Mouse (Mus musculus) forebrain, embryonic 13.5 days (tissue): ENCODE measurements at regions not wholly inside any gene's neighbourhood (a gene's known extent, or its start where the extent isn't known, plus 50 kb on each side); places are given as distances from the start of the nearest gene placed in this dataset.
A peak's percentile ranks its signal among the peaks of the same experiment; 100 is the strongest.

ENCODE experiments used
- ATAC-seq: fragments of 200-750 bp; cut with Nextera tagmentation; 2 replicates; pipeline ENCODE4 v1.8.0; 2017
- H3K27ac ChIP-seq: fragments of 300-500 bp; sonication (generic); 2 replicates; pipeline ENCODE4 v1.5.1; 2015; ENCODE audit warnings: inconsistent platforms, mild to moderate bottlenecking, moderate library complexity
- H3K27me3 ChIP-seq: fragments of 300-500 bp; sonication (generic); 2 replicates; pipeline ENCODE4 v1.6.1; 2015; ENCODE audit warnings: mild to moderate bottlenecking, inconsistent platforms
- H3K36me3 ChIP-seq: fragments of 300-500 bp; sonication (generic); 2 replicates; pipeline ENCODE4 v1.6.1; 2015; ENCODE audit warnings: mild to moderate bottlenecking, inconsistent platforms; ENCODE audit not compliant: poor library complexity, severe bottlenecking
- H3K4me1 ChIP-seq: fragments of 300-500 bp; sonication (generic); 2 replicates; pipeline ENCODE4 v1.6.1; 2015; ENCODE audit warnings: inconsistent platforms
- H3K4me2 ChIP-seq: fragments of 300-500 bp; sonication (generic); 2 replicates; pipeline ENCODE4 v1.6.1; 2015; ENCODE audit warnings: inconsistent platforms, mild to moderate bottlenecking, moderate library complexity
- H3K4me3 ChIP-seq: fragments of 300-500 bp; sonication (generic); 2 replicates; pipeline ENCODE4 v1.5.1; 2015; ENCODE audit warnings: mild to moderate bottlenecking, inconsistent platforms
- H3K9ac ChIP-seq: fragments of 300-500 bp; sonication (generic); 2 replicates; pipeline ENCODE4 v1.6.1; 2015; ENCODE audit warnings: mild to moderate bottlenecking, inconsistent platforms
- H3K9me3 ChIP-seq: fragments of 300-500 bp; sonication (generic); replicated peaks from 2 replicates; pipeline ENCODE4 v1.6.1; 2016; ENCODE audit warnings: inconsistent platforms
- WGBS: fragments of 180-500 bp; shearing (Covaris S2); methylation state at CpG from one replicate; pipeline ENCODE4 v1.1.7; 2015; 5-methylcytosine and 5-hydroxymethylcytosine counted together

DNA sequence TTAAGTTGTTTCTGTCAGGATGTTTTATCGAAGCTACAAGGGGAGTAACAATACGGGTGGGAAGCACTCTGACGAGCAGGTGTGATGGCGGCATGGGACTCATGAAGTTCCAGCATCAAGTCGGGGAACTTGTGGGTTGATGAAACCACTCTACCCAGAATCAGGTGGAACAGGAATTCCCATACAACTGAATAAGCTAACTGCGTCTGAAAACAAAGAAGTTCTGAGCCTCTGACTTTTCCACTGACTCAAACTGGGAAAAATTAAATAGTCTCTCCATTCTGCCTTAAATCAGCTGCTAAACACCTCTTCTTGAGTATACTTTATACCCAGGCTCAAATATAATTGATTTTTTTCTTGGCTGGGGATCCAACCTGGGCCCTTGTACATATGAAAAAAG, 105.6 kb upstream of the Egln3 start:
- H3K9ac ChIP-seq: no peak overlapping the region
- no peaks in the 10 kb centered on the region for H3K9me3 ChIP-seq
- no peaks in the 10 kb centered on the region for H3K36me3 ChIP-seq
- no peak overlapping the region for H3K4me2 ChIP-seq
- H3K27ac ChIP-seq: no peak overlapping the region
- 88% methylated on average over 6 of the region's 6 CpGs for WGBS
- no peak overlapping the region for H3K4me3 ChIP-seq
- peaks cover 15% of the 10 kb centered on the region for H3K4me1 ChIP-seq
- ATAC-seq: no peak
- H3K27me3 ChIP-seq: peaks cover 3% of the 10 kb centered on the region; the same call in 1 of the 2 replicates

GRCm38 (mm10) chr12:54305135-54305630, 101.5 kb upstream of the Egln3 start:
- Histone ChIP-seq H3K27ac (no peak overlapping the region), H3K36me3 (no peaks in the 10 kb centered on the region), H3K27me3 (no peaks in the 10 kb centered on the region), H3K9ac (no peak overlapping the region), H3K4me2 (no peak overlapping the region), H3K4me3 (no peak overlapping the region), H3K9me3 (no peaks in the 10 kb centered on the region), H3K4me1 (no peaks in the 10 kb centered on the region)
- 83% methylated on average over 9 of the region's 9 CpGs for WGBS
- no peak for ATAC-seq

DNA sequence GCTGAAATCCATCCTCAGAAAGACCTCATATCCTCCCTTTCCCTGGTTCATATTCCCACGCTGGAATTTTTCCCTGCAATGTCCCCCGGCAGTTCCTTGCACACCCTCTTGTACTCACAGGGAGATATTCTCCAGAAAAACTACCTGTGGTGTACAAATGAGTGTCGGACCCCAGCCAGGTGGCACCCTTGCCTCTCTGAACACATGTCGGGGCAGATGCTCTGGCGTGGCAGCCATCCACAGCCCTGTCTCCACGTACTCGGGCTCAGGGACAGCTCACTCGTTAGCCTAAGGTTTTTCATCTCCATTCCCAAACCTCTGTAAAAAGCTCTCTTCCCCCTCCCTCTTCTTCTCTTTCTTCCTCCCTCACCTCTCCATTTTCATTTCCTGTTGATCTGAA, 100.1 kb upstream of the Egln3 start:
- no peaks in the 10 kb centered on the region for H3K9me3 ChIP-seq
- no peak overlapping the region for H3K4me2 ChIP-seq
- H3K4me1 ChIP-seq: no peaks in the 10 kb centered on the region
- no peak overlapping the region for H3K4me3 ChIP-seq
- H3K36me3 ChIP-seq: no peaks in the 10 kb centered on the region
- 77% methylated on average over 8 of the region's 8 CpGs for WGBS
- H3K27ac ChIP-seq: no peak overlapping the region
- ATAC-seq: no peak
- no peak overlapping the region for H3K9ac ChIP-seq
- H3K27me3 ChIP-seq: no peaks in the 10 kb centered on the region

DNA sequence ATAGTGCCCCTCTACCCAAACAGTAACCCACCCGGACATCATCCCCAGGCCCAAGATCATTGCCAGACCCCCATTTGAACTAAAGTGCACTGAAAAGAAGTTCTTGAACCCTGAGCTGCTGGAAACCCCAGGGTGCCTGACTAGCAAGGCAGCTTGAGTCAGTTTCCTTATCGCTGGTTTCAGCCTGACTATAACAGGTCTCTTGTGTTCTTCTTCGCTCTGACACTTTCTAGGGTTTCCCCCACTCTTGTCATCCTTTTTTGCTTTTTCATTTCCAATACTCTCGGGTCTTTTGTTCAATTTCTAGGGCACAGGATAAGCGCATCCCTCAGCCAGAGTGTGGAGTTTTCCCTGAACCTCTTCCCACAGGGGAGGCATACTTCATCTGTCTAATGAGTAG, 95.8 kb upstream of the Egln3 start:
- Histone ChIP-seq H3K4me2 (no peak overlapping the region), H3K27me3 (no peaks in the 10 kb centered on the region), H3K9me3 (no peaks in the 10 kb centered on the region), H3K27ac (no peak overlapping the region), H3K4me1 (no peaks in the 10 kb centered on the region), H3K36me3 (no peaks in the 10 kb centered on the region), H3K9ac (no peak overlapping the region), H3K4me3 (no peak overlapping the region)
- no peak for ATAC-seq
- 66% methylated on average over 5 of the region's 5 CpGs for WGBS

- H3K4me1 ChIP-seq: peaks cover 11% of the 10 kb centered on the region
- 87% methylated on average over 2 of the region's 2 CpGs for WGBS
- no peaks in the 10 kb centered on the region for H3K36me3 ChIP-seq
- H3K4me2 ChIP-seq: no peak overlapping the region
- H3K9me3 ChIP-seq: no peaks in the 10 kb centered on the region
- ATAC-seq: no peak
- no peak overlapping the region for H3K27ac ChIP-seq
- no peaks in the 10 kb centered on the region for H3K27me3 ChIP-seq
- H3K9ac ChIP-seq: no peak overlapping the region
- H3K4me3 ChIP-seq: no peak overlapping the region
Observed at GRCm38 (mm10) chr12:54293248-54293647, 89.6 kb upstream of the Egln3 start.

DNA sequence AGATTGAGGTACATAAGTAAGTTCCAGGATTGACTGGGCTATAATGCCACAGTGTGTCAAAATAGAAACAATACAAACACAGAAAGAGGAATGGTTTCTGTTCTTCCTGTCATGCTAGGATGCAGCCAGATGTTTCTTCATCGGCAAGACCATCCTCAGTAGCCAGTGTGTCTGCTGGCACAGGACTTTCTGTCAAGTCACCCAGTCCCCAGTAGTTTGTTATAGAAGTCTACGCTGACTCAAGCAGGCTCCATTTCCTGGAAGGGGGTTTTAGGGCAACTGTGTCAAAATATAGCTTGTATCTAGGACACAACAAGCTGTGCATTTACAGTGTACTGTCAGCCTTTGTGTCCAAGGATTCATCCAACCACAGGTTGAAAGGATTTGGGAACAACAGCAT, 86.7 kb upstream of the Egln3 start:
- ATAC-seq: no peak
- 98% methylated on average over 2 of the region's 2 CpGs for WGBS
- H3K4me2 ChIP-seq: no peak overlapping the region

GRCm38 (mm10) chr12:54288747-54289146, 85.1 kb upstream of the Egln3 start:
- 28% methylated on average over 4 of the region's 4 CpGs for WGBS
- no peak for ATAC-seq
- Histone ChIP-seq H3K27ac (0 out of 2 replicates have a peak overlapping the region, but pooled peaks have one; percentile 60), H3K9me3 (no peaks in the 10 kb centered on the region), H3K4me1 (peaks cover 31% of the 10 kb centered on the region), H3K9ac (no peak overlapping the region), H3K36me3 (no peaks in the 10 kb centered on the region), H3K27me3 (no peaks in the 10 kb centered on the region), H3K4me2 (no peak overlapping the region), H3K4me3 (no peak overlapping the region)

More for the DNA sequence above, 86.7 kb upstream of the Egln3 start:
- Histone ChIP-seq H3K4me3 (no peak overlapping the region), H3K36me3 (no peaks in the 10 kb centered on the region), H3K9ac (no peak overlapping the region), H3K27me3 (no peaks in the 10 kb centered on the region), H3K27ac (no peak overlapping the region), H3K4me1 (peaks cover 31% of the 10 kb centered on the region), H3K9me3 (no peaks in the 10 kb centered on the region)

GRCm38 (mm10) chr12:54288041-54288502, 84.4 kb upstream of the Egln3 start:
- Histone ChIP-seq H3K4me2 (peak overlapping the region; percentile 1; the same call in 1 of the 2 replicates), H3K27me3 (no peaks in the 10 kb centered on the region), H3K36me3 (no peaks in the 10 kb centered on the region), H3K27ac (peak overlapping the region; percentile 60), H3K4me3 (no peak overlapping the region), H3K9me3 (no peaks in the 10 kb centered on the region), H3K9ac (no peak overlapping the region), H3K4me1 (peaks cover 31% of the 10 kb centered on the region)
- WGBS: 21% methylated on average over 6 of the region's 6 CpGs
- peak; percentile 40; the same call in 1 of the 2 replicates for ATAC-seq

- 44% methylated on average over 16 of the region's 16 CpGs for WGBS
- Histone ChIP-seq H3K27me3 (no peaks in the 10 kb centered on the region), H3K9me3 (no peaks in the 10 kb centered on the region), H3K9ac (0 out of 2 replicates have a peak overlapping the region, but pooled peaks have one; percentile 9), H3K4me1 (peaks cover 31% of the 10 kb centered on the region), H3K27ac (peak overlapping the region; percentile 60), H3K4me2 (no peak overlapping the region), H3K4me3 (no peak overlapping the region), H3K36me3 (no peaks in the 10 kb centered on the region)
- ATAC-seq: peak; percentile 84
Observed at GRCm38 (mm10) chr12:54286911-54287819, 83.5 kb upstream of the Egln3 start.

- Histone ChIP-seq H3K4me3 (no peak overlapping the region), H3K9ac (no peak overlapping the region), H3K4me1 (peaks cover 24% of the 10 kb centered on the region), H3K36me3 (no peaks in the 10 kb centered on the region), H3K9me3 (no peaks in the 10 kb centered on the region), H3K27ac (no peak overlapping the region), H3K27me3 (no peaks in the 10 kb centered on the region), H3K4me2 (no peak overlapping the region)
- WGBS: 14% methylated on average over 4 of the region's 4 CpGs
- ATAC-seq: no peak
Observed at GRCm38 (mm10) chr12:54283646-54284045, 80.0 kb upstream of the Egln3 start.

DNA sequence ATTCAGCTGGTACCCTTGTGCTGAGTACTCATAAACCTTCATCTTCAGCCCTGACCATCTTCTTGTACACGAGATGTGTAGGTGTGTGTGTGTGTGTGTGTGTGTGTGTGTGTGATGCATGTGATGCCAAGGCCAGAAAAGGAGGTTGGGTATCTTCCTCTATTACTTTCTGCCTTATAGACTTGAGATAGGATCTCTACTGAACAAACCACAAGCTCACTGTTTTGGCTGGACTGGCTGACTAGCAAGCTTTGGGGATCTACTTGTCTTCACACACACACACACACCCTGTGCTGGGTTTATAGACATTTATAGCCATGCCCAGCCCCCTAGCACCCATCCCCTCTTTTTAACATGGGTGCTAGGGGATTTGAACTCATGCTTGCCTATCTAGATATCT, 79.4 kb upstream of the Egln3 start:
- no peak overlapping the region for H3K4me3 ChIP-seq
- ATAC-seq: no peak
- H3K4me1 ChIP-seq: peaks cover 18% of the 10 kb centered on the region
- H3K27ac ChIP-seq: no peak overlapping the region
- 87% methylated on average over 1 of the region's 1 CpGs for WGBS
- no peaks in the 10 kb centered on the region for H3K27me3 ChIP-seq
- no peaks in the 10 kb centered on the region for H3K9me3 ChIP-seq
- no peaks in the 10 kb centered on the region for H3K36me3 ChIP-seq
- H3K9ac ChIP-seq: no peak overlapping the region
- no peak overlapping the region for H3K4me2 ChIP-seq

DNA sequence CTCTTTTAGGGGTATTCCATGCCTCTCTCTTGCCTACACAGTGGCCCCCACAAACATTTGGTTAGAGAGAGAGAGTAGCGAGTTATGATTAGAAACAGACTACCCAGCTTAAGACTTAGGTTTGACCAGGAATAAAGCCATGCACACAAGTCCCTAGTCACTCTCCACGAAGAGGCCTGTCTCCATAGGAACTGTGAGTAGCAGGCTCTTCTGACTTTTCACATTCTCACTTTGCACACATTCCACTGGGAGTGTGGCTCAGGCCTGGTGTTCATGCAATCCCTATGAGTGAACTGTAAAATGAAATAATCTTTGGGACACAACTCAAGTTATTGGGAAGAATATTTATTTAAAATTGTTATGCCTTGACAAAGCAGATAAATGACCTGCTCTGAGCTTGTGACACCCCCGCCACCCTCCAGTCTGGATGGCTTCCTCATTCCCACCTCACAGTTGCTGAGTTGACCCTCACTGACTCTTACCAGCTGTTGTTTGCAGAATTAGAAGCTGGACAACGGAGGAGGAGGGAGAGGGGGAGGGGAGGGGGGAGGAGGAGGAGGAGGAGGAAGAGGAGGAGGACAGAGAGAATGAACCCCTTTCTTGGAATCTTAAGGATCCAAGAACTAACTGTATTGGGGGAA, 78.7 kb upstream of the Egln3 start:
- Histone ChIP-seq H3K27me3 (no peaks in the 10 kb centered on the region), H3K4me2 (no peak overlapping the region), H3K4me3 (no peak overlapping the region), H3K36me3 (no peaks in the 10 kb centered on the region), H3K9ac (no peak overlapping the region), H3K9me3 (no peaks in the 10 kb centered on the region), H3K27ac (no peak overlapping the region), H3K4me1 (peaks cover 12% of the 10 kb centered on the region)
- 73% methylated on average over 4 of the region's 4 CpGs for WGBS
- no peak for ATAC-seq
